Mouse (Mus musculus) B cell, adult 2 months (primary cell): ENCODE results near the gene Mid2.
"Not testable (repeated sequence)": the region's sequence is repeated elsewhere in the genome, so short reads cannot be mapped to it uniquely, and the experiment has no call there.

Experiments used
- DNase-seq, 2 experiments: peaks; one replicate each; pipeline ENCODE4 v3.0.0; 2022

Gene Mid2

GRCm38 (mm10) chrX:140664479-140665241, at the start of gene Mid2:
Mid2 (plus strand) TSS chrX:140664599.
- peak in 1 of 2 experiments; percentile 4 for DNase-seq

- no peak for DNase-seq
Measured at GRCm38 (mm10) chrX:140624875-140625594, 39.4 kb upstream of the Mid2 start.

- DNase-seq: no peak
Measured at GRCm38 (mm10) chrX:140638028-140638427, 26.4 kb upstream of the Mid2 start.

DNA sequence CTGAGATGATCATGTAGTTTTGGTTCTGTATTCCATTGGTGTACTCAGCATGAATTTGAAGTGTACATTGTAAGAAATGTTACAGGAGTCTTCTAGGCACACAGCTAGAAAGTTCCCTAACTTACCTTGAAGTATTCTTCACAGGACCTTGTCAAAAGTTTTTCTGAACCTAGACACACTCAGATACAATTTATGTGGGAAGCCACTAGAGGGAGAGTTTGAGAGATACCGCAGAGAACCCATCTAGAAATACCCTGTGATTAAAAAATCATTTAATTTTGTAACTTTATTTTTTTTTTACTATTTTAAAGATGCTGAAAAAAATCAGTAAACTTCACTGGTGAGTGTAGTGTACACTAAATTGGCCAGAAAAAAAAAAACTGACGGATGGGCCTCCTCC, 24.8 kb upstream of the Mid2 start:
- no peak for DNase-seq

- DNase-seq: no peak
Measured at GRCm38 (mm10) chrX:140660731-140661130, 3.7 kb upstream of the Mid2 start.

DNA sequence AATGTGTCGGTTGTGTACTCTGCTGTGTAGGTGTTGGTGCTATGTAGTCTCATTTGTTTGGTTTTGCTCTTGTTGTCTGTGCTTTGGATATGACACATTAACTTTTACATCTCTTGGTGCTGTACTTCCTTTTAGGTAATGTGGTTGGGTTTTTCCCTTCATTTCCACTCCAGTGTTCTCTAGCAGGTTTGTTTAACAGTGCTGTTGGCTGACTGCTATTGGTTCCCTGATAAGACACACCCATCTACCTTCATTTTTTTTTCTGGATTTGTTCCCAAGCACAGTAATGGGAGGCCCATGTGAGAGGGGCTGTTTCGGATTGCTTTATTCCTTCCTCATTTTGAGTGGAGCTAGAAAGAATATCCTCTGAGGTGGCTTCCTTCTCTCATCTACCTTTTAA, 883 bp upstream of the Mid2 start:
- no peak for DNase-seq

- no peak for DNase-seq
Measured at GRCm38 (mm10) chrX:140665242-140665810, 927 bp downstream of the Mid2 start.

DNA sequence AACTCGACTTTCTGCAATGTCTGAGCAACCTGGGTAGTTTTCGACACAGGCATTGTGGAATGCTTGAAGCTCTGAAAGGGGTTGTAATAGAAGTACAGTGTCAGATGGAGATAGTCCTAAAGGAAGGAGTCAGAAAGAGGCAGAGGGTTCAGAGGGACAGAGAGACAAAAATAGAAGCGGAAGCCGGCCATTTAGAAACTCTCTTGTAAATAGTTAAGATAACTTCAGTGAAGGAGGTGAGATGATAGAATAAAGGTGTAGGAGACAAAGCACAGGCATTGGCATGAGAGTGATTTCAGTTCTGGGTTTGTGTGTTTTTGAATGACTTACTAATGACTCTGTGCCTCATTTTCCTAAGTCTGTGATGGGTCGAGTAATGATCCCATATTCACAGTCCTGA, 11.0 kb downstream of the Mid2 start:
- no peak for DNase-seq

GRCm38 (mm10) chrX:140688335-140688734, 23.9 kb downstream of the Mid2 start:
- DNase-seq: no peak

DNA sequence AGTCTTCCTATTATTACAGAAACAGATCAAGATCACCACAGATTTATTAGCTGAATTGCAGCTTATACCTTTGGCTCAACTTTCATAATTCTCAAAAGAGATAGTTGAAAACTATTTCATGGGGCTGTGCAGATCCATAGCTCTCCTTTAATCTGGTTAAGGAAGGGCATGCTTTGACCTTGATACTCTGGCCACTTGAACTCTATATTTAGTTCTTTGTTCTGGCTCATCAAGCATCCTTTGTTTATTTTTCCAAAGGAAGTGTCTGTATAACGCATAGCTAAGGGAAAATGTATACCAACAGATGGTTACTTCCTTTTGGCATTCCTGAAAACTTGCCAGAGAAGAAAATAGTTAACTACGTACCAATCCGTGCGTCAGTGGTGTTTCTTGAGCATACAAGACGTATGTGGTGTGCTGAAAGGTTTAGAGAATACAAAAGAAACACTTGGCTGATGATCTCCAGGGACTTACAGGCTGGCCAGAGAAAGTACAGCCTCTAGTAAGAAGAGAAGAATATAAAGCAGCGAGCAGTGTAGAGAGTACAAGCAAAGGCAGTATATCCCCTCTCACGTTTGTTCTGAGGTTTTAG, 33.6 kb downstream of the Mid2 start:
- not testable (repeated sequence) for DNase-seq

GRCm38 (mm10) chrX:140703224-140703623, 38.8 kb downstream of the Mid2 start:
- DNase-seq: no peak

DNA sequence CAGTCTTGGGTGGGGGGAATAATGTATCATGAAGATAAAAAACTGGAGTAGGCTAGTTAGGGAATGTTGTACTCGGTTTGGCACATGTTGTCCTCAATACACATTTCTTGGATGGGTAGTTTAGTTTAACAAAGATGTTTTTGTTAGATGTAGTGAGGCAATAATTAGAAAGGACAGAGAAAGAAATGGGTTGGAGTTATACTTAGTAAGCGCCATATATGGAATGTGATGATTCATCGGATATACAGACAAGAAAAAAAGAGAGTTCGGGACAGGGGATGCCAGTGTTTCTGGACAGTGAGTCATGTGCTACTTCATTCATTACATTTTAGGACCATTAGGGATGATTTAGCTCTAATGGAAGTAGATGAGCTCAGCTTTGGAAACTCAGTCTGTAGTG, 41.7 kb downstream of the Mid2 start:
- no peak for DNase-seq

DNA sequence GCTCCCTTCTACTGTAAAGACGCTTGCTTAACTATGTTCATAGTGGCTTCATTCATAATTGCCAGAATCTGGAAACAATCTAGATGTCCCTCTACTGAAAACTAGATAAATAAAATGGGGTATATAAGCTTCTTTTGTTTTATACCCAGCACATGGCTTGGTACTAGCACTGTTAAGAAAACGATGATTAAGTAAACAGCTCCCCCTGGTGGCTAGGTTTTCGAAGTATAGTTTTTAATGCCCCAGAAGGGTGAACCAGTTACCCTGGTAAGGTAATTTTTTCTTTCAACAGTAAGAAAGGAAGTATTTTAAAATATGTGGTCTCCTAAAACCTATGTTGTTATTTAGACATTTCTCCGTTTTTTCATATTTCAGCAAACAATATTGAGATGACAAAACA, 58.0 kb downstream of the Mid2 start:
- peak; percentile 56 to 71 for DNase-seq

DNA sequence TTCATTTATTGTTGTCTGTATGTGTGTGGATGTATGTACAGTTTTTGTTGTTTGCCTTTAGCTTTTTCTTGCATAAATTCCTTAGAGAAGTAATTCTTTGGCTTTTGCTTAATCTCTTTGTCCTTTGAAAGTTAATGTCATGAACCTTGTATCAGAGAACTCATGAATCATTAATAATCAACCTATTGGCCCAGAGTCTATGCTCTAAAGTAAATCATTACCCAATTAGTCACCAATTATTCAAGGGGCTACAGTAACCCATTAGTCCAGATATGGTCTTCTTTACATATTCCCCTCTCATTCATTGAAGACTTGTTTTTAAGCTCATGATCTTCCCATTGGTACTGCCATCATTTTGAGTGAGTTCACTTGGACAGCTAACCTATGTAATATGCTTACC, 74.6 kb downstream of the Mid2 start:
- no peak for DNase-seq

- no peak for DNase-seq
Measured at GRCm38 (mm10) chrX:140743213-140743612, 78.8 kb downstream of the Mid2 start.

GRCm38 (mm10) chrX:140769794-140770193, 105.4 kb downstream of the Mid2 start:
- DNase-seq: no peak

DNA sequence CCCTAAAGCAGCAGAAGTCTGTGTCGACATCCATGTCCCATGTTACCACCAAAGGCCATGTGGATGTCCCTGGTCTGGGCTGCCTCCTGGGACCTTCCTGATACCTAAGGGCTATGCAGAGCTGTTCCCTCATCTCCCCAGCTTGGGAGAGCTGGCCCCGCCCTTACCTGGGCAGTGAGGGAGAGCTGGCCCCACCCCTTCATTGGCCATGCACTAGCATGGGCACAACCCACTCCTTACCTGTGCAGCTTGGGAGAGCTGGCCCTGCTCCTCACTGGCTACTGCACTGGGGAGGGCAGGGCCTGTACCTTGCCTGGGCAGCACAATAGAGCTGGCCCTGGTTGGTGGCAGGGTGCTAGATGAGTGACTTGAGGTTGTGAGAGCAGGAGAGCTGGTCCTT, 140.9 kb downstream of the Mid2 start:
- no peak for DNase-seq

DNA sequence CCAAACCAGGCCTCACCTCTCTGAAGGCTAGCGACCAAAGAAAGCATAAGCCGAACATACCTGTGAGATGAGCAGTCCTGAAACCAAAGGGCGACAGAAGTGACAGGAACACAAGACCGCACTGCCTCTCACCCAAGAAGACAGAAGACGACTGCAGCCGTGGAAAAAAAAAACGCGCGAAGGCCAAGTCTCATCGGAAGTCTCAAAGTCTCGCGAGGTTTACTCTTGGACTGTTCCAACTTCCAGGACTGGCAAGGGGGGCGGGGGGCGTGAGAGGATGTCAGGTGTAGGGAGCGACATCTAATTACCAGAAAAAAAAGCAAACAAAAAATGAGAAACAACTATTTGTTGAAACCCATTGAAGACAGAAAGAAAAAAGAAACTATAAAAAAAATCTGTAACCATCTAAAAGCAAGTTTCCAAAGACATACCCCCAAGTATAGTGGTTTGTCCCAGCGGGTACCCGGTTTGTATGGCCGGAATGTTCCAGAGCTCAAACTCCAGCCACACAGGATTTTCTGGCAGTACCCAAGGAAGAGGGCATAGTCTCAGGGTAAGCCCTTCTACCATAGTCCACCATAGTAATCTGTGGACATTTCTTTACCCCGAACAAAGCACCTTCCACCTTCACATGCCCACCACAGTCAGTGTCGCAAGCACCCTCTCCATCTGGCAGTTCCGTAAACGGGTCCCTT, 149.1 kb downstream of the Mid2 start, which contains the start of gene Tex13b:
Gene Tex13b (minus strand): TSS at position 122 of the 695 bp plus-strand sequence.
- no peak for DNase-seq
